Mouse (Mus musculus): ENCODE results near the gene Pawr. TPM values are rescaled to one million over a fixed set of nuclear protein-coding genes. Genes with fewer than 3 reads are reported as not detected.

Gene Pawr
- polyA plus RNA-seq, 1 experiment from 2014 or later, result 7.1 TPM

GRCm38 (mm10) chr10:108359974-108360373, 28.1 kb downstream of the Pawr start:
- H3K27me3 ChIP-seq (ENCODE audit: control insufficient read depth, insufficient read depth, low read length), result no peaks in the 10 kb centered on the region
- ATAC-seq (ENCODE audit: insufficient read depth, low FRiP score), result no peak
- H3K4me3 ChIP-seq (replicated peaks; ENCODE audit: low read length), result no peak overlapping the region
- H3K9ac ChIP-seq (ENCODE audit: low read length), result no peak overlapping the region
- peaks cover 8% of the 10 kb centered on the region; the same call in 1 of the 2 replicates for H3K9me3 ChIP-seq (replicated peaks; ENCODE audit: control insufficient read depth, low read length)
- no peak overlapping the region for H3K27ac ChIP-seq (ENCODE audit: low read length)
- H3K36me3 ChIP-seq (ENCODE audit: control insufficient read depth, insufficient read depth, low read length), result 0 out of 2 replicates have a peak, but pooled peaks cover 5% of the 10 kb centered on the region
- H3K4me2 ChIP-seq (ENCODE audit: low read depth, low read length), result no peak overlapping the region
- H3K4me1 ChIP-seq (ENCODE audit: control insufficient read depth, insufficient read depth, low read length), result peaks cover 9% of the 10 kb centered on the region; the same call in 1 of the 2 replicates
- 76% methylated on average over 16 of the region's 16 CpGs for WGBS

DNA sequence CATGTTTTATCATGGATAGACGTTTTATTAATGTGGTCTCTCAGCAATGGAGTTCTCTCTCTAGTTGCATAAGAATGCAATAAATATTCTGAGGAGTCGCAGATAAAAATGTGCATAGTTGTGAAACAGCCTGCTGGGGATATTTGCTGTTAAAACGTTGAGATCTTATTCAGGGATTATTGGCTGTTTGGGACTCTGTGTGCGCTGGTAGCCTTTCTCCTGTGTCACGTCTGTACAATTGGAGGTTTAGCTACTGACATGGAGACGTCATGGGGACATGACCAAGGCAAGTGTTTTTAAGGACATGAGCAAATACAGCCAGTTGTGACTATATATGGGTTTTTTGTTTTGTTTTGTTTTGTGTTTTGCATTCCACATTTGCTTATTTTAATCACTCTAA, 28.9 kb downstream of the Pawr start:
- H3K27me3 ChIP-seq (ENCODE audit: control insufficient read depth, insufficient read depth, low read length), result no peaks in the 10 kb centered on the region
- H3K4me1 ChIP-seq (ENCODE audit: control insufficient read depth, insufficient read depth, low read length), result peaks cover 9% of the 10 kb centered on the region; the same call in 1 of the 2 replicates
- H3K36me3 ChIP-seq (ENCODE audit: control insufficient read depth, insufficient read depth, low read length), result 0 out of 2 replicates have a peak, but pooled peaks cover 5% of the 10 kb centered on the region
- WGBS, result 47% methylated on average over 6 of the region's 6 CpGs
- H3K4me3 ChIP-seq (replicated peaks; ENCODE audit: low read length), result no peak overlapping the region
- no peak for ATAC-seq (ENCODE audit: insufficient read depth, low FRiP score)
- H3K4me2 ChIP-seq (ENCODE audit: low read depth, low read length), result no peak overlapping the region
- H3K9ac ChIP-seq (ENCODE audit: low read length), result no peak overlapping the region
- H3K9me3 ChIP-seq (replicated peaks; ENCODE audit: control insufficient read depth, low read length), result peaks cover 16% of the 10 kb centered on the region
- H3K27ac ChIP-seq (ENCODE audit: low read length), result no peak overlapping the region

GRCm38 (mm10) chr10:108361419-108362155, 29.7 kb downstream of the Pawr start:
- peaks cover 17% of the 10 kb centered on the region for H3K9me3 ChIP-seq (replicated peaks; ENCODE audit: control insufficient read depth, low read length)
- no peak overlapping the region for H3K4me3 ChIP-seq (replicated peaks; ENCODE audit: low read length)
- H3K4me2 ChIP-seq (ENCODE audit: low read depth, low read length), result no peak overlapping the region
- H3K27ac ChIP-seq (ENCODE audit: low read length), result no peak overlapping the region
- H3K4me1 ChIP-seq (ENCODE audit: control insufficient read depth, insufficient read depth, low read length), result peaks cover 9% of the 10 kb centered on the region; the same call in 1 of the 2 replicates
- ATAC-seq (ENCODE audit: insufficient read depth, low FRiP score), result no peak
- H3K36me3 ChIP-seq (ENCODE audit: control insufficient read depth, insufficient read depth, low read length), result 0 out of 2 replicates have a peak, but pooled peaks cover 5% of the 10 kb centered on the region
- H3K9ac ChIP-seq (ENCODE audit: low read length), result no peak overlapping the region
- no peaks in the 10 kb centered on the region for H3K27me3 ChIP-seq (ENCODE audit: control insufficient read depth, insufficient read depth, low read length)
- 58% methylated on average over 9 of the region's 9 CpGs for WGBS

GRCm38 (mm10) chr10:108363932-108364331, 32.0 kb downstream of the Pawr start:
- 0 out of 2 replicates have a peak, but pooled peaks cover 5% of the 10 kb centered on the region for H3K36me3 ChIP-seq (ENCODE audit: control insufficient read depth, insufficient read depth, low read length)
- H3K27ac ChIP-seq (ENCODE audit: low read length), result no peak overlapping the region
- no peaks in the 10 kb centered on the region for H3K27me3 ChIP-seq (ENCODE audit: control insufficient read depth, insufficient read depth, low read length)
- H3K9me3 ChIP-seq (replicated peaks; ENCODE audit: control insufficient read depth, low read length), result peaks cover 14% of the 10 kb centered on the region
- WGBS, result 64% methylated on average over 9 of the region's 9 CpGs
- H3K9ac ChIP-seq (ENCODE audit: low read length), result no peak overlapping the region
- ATAC-seq (ENCODE audit: insufficient read depth, low FRiP score), result no peak
- H3K4me3 ChIP-seq (replicated peaks; ENCODE audit: low read length), result no peak overlapping the region
- H3K4me1 ChIP-seq (ENCODE audit: control insufficient read depth, insufficient read depth, low read length), result peaks cover 9% of the 10 kb centered on the region; the same call in 1 of the 2 replicates
- no peak overlapping the region for H3K4me2 ChIP-seq (ENCODE audit: low read depth, low read length)

DNA sequence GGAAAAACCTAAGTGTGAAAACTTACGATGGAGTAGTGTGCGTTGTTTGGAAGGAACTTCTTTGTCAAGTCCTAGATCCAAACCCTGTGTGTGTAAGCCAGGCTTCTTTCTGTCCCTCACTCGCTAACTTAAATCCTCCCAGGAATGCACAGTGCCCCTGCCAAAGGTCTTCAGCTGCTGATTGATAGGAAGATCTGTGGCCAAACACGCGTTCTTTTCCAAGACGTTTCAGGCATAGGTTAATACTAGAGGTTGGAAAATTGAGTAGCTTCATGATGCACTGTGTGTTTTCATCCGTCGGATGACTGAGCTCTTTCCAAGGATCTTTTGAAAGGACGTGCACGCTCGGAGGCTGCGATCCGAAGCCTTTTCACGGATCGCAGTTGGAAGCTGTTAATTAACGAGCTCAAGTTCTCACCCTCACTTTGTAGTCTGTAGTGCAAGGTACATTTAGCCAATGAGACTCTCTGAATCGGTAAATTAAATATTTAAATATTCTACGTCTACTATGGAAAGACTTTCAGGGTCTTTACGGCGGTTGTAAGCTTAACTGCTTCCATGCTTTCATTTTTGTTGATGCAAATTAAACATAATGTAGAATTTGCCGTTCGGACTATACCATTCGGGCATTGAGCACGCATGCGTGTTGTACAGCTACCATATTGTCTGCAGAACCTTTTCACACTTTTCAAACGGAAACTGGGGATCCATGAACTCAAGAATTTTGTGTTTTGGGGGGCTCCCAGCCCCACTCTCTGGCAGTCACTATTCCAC, 33.2 kb downstream of the Pawr start:
- H3K9ac ChIP-seq (ENCODE audit: low read length), result no peak overlapping the region
- peaks cover 14% of the 10 kb centered on the region for H3K9me3 ChIP-seq (replicated peaks; ENCODE audit: control insufficient read depth, low read length)
- no peaks in the 10 kb centered on the region for H3K27me3 ChIP-seq (ENCODE audit: control insufficient read depth, insufficient read depth, low read length)
- ATAC-seq (ENCODE audit: insufficient read depth, low FRiP score), result no peak
- WGBS, result 88% methylated on average over 26 of the region's 26 CpGs
- H3K4me2 ChIP-seq (ENCODE audit: low read depth, low read length), result no peak overlapping the region
- no peak overlapping the region for H3K27ac ChIP-seq (ENCODE audit: low read length)
- no peak overlapping the region for H3K4me3 ChIP-seq (replicated peaks; ENCODE audit: low read length)
- peaks cover 4% of the 10 kb centered on the region; the same call in 1 of the 2 replicates for H3K4me1 ChIP-seq (ENCODE audit: control insufficient read depth, insufficient read depth, low read length)
- 0 out of 2 replicates have a peak, but pooled peaks cover 4% of the 10 kb centered on the region for H3K36me3 ChIP-seq (ENCODE audit: control insufficient read depth, insufficient read depth, low read length)

GRCm38 (mm10) chr10:108366251-108366650, 34.3 kb downstream of the Pawr start:
- Histone ChIP-seq H3K9me3 (replicated peaks; ENCODE audit: control insufficient read depth, low read length) (peaks cover 14% of the 10 kb centered on the region), H3K4me3 (replicated peaks; ENCODE audit: low read length) (no peak overlapping the region), H3K4me1 (ENCODE audit: control insufficient read depth, insufficient read depth, low read length) (peaks cover 3% of the 10 kb centered on the region; the same call in 1 of the 2 replicates), H3K9ac (ENCODE audit: low read length) (no peak overlapping the region), H3K27me3 (ENCODE audit: control insufficient read depth, insufficient read depth, low read length) (no peaks in the 10 kb centered on the region), H3K4me2 (ENCODE audit: low read depth, low read length) (no peak overlapping the region), H3K36me3 (ENCODE audit: control insufficient read depth, insufficient read depth, low read length) (0 out of 2 replicates have a peak, but pooled peaks cover 4% of the 10 kb centered on the region), H3K27ac (ENCODE audit: low read length) (no peak overlapping the region)
- 97% methylated on average over 5 of the region's 5 CpGs for WGBS
- ATAC-seq (ENCODE audit: insufficient read depth, low FRiP score), result no peak

- no peak for ATAC-seq (ENCODE audit: insufficient read depth, low FRiP score)
- Histone ChIP-seq H3K27ac (ENCODE audit: low read length) (no peak overlapping the region), H3K9me3 (replicated peaks; ENCODE audit: control insufficient read depth, low read length) (peaks cover 14% of the 10 kb centered on the region), H3K4me2 (ENCODE audit: low read depth, low read length) (no peak overlapping the region), H3K36me3 (ENCODE audit: control insufficient read depth, insufficient read depth, low read length) (0 out of 2 replicates have a peak, but pooled peaks cover 4% of the 10 kb centered on the region), H3K9ac (ENCODE audit: low read length) (no peak overlapping the region), H3K4me3 (replicated peaks; ENCODE audit: low read length) (no peak overlapping the region), H3K27me3 (ENCODE audit: control insufficient read depth, insufficient read depth, low read length) (no peaks in the 10 kb centered on the region), H3K4me1 (ENCODE audit: control insufficient read depth, insufficient read depth, low read length) (no peaks in the 10 kb centered on the region; the same call in 1 of the 2 replicates)
- 70% methylated on average over 6 of the region's 6 CpGs for WGBS
Observed at GRCm38 (mm10) chr10:108368358-108368757, 36.4 kb downstream of the Pawr start.

- H3K4me1 ChIP-seq (ENCODE audit: control insufficient read depth, insufficient read depth, low read length), result no peaks in the 10 kb centered on the region; the same call in 1 of the 2 replicates
- 0 out of 2 replicates have a peak, but pooled peaks cover 4% of the 10 kb centered on the region for H3K9me3 ChIP-seq (replicated peaks; ENCODE audit: control insufficient read depth, low read length)
- H3K27me3 ChIP-seq (ENCODE audit: control insufficient read depth, insufficient read depth, low read length), result no peaks in the 10 kb centered on the region
- no peak overlapping the region for H3K4me3 ChIP-seq (replicated peaks; ENCODE audit: low read length)
- no peak for ATAC-seq (ENCODE audit: insufficient read depth, low FRiP score)
- 40% methylated on average over 7 of the region's 7 CpGs for WGBS
- no peak overlapping the region for H3K9ac ChIP-seq (ENCODE audit: low read length)
- no peaks in the 10 kb centered on the region; the same call in 1 of the 2 replicates for H3K36me3 ChIP-seq (ENCODE audit: control insufficient read depth, insufficient read depth, low read length)
- H3K27ac ChIP-seq (ENCODE audit: low read length), result no peak overlapping the region
- no peak overlapping the region for H3K4me2 ChIP-seq (ENCODE audit: low read depth, low read length)
Observed at GRCm38 (mm10) chr10:108372258-108372657, 40.3 kb downstream of the Pawr start.

Data from stomach, embryonic 16.5 days (tissue).